Mouse (Mus musculus) T-cell, adult 2 months (primary cell): ENCODE results near the gene Stk10.
A peak's percentile ranks its signal among the peaks of the same experiment; 100 is the strongest.

Experiments used
- DNase-seq: peaks from one replicate; pipeline ENCODE4 v3.0.0; 2022; ENCODE audit warnings: low spot score

Gene Stk10

DNA sequence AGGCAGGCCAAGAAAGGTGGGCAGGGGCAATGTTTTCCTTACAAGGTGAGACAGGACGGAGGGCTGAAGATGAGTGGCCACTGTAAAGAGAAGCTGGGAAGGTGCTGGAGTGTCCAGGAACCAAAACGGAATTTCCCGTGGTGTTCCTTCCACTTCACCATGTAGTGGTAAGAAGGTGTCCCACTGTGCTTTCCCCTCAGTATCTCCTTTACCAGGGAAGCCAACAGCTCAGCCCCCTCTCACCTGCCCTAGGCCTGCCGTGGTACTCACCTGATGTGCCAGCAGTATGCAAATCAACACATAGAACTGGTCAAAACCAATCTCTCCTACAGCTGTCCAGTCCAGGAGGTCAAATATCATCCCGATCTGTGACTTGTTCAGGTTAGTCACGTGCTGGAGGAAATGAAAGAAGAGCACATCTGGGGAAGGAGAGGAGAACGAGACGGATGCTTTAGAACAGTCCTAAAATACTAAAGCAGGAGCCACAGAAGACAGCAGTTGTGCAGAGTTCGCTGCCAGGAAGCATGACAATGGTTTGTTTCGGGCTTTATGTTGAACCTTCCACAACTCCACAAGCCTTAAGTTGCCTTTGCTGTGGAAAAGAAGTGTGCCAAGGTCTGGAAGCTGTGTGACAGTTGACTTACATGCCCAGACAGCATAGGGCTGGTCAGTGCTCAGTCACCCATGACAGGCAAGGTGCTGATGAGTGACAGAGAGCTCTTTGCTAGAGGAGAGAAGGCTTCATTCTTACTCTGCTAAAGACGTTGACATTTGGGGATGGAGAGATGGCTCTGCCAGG lies 8.8 kb upstream of the Stk10 start:
- DNase-seq = no peak

DNA sequence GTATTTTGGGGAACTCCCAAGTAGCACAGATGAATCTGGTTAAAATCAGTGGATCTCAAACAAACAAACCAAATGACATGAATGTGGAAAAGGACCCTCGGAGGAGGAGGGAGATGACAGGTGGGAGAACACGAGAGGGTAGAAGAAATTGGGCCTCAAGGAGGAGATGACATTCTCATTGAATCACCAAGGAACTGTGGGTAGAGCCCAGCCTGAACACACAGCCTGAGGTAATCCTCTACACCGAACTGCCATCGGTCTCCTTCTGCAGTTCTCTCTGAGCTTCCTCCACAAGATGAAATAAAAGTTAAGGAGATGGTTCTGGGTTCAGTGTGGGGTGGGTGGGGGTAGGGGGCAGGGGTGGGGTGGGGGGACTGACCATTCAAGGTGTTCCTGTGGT lies 6.1 kb upstream of the Stk10 start:
- no peak for DNase-seq

DNA sequence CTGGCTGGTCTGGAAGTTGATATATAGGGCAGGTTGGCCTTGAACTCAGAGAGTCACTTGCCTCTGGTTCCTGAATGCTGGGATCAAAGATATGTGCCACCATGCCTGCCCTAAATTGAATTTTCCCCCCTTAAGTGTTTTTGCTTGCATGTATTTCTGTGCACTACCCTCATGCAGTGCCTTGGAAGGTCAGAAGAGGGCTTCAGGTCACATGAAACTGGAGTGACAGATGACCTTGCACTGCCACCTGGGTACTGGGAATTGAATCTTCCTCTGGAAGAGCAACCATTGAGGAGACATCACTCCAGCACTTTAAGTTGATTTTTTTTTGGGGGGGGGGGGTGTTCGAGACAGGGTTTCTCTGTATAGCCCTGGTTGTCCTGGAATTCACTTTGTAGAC lies 3.0 kb upstream of the Stk10 start:
- DNase-seq = no peak

DNA sequence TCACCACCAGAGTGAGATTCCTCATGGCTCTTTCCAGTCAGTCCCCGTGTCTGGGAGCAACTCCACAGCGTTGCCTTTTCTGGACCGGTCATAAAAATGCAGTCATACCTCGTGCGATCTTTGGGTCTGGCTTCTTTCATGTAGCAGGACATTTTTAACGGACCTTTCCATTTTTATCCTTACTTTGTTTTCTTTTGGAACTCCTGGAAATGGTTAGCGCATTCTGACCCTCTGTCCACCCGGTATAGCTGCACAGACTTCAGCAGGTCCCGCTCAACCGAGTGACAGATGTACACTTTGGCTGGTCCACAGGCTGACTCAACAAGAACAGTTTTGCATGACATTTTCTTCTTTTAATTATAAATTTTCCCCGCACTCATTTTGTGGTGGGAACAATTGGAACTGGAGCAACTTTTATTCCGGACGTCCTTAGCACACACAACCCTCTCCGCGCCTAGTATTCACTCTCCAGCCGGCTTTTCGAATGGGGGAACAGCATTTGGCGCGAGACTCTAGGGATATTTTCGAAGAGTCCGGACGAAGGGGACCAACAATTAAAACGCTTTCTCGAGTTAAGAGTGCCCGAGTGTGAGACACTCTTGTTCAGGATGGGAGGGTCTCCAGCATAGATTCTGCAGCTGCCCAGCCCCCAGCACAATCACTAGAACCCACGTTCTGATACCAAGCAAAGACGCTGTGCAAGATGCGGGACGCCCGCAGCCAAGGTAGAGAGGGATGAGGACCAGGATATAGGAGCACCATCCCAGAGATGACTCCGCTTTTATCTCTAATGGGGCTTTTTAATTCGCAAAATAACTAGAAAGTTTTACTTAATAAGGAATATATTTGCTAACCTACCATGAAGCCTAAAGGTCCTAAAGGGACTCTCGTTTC lies 987 bp upstream of the Stk10 start, which contains the start of gene Efcab9:
TSS of gene Efcab9 (minus strand) at position 211 of the 894 bp plus-strand sequence.
- DNase-seq = no peak

DNA sequence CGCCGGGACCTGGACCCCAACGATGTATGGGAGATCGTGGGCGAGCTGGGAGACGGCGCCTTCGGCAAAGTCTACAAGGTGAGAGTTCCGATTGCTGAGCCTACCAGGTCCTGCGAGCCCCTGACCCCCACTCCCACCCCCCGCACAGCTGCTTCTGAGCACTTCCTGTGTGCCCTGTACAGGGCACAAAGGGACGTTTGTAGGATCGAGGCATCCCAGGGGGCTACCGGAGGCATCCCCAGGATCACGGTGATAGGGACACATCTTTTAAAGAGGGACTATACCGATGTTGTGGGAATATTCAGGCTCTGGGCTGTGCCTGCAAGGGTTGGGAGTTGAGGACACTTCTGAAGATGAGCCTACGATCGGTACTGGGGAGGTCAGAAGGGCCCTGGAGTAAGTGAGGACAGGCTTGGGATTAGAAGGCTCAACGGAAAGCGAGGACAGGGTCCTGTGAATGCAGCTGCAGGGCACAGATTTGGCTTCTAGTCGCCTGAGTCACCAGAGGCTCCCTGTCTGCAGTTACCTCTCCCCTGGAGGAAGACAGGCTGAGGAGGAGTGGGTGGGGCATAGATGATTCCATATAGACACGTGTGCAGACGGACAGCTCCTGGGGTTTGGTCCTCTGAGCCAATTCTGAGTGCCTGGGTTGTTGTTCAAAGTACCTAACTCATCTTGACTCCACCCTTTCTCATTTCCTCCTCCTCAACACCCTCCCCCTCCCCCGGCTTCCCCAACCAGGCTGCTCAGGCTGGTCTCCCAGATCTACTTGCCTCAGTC lies 567 bp downstream of the Stk10 start:
- peak; percentile 82 for DNase-seq

DNA sequence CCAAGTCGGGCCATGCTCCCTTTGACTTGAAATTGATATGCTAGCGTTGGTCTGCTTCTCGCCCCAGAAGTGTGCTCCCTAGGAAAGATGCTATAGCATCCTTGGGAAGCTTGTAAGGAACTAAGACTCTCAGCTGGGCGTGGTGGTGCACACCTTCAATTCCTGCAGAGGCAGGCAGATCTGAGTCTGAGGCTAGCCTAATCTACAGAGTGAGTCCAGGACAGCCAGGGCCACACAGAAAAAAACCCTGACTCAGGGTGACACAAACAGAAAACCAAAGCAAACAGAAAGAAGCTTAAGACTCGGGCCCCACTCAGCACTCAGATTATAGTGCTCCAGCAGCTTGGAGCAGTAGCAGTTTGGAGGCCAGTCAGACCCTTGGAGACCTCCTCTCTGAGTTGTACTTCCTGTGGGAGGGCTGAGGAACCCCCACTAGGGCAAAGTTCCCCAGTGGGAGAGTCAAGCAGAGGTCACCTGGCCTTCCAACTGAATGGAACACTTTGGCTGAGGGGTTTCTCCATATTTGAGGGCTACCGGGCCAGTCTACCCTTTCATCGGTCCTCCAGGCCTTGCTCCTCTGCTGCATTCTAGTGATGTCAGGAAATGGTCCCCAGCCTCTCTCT lies 1.5 kb downstream of the Stk10 start:
- peak; percentile 31 for DNase-seq

DNA sequence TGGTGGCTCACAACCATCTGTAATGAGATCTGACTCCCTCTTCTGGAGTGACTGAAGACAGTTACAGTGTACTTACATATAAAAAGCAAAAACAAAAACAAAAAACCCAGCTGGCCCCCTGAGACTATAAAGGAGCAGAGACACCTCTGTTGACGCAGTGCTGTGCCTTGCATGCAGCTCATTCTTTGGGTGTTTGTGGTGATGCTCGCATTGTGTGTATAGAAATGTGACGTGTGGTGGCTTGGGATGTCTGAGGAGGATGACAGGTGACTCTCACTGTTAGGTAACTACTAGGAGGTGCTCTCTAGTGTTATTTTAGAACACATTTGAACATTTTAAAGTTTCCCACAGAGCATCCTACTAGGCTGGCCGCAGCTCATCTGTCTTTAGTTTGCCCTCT lies 2.5 kb downstream of the Stk10 start:
- DNase-seq = peak; percentile 80

DNA sequence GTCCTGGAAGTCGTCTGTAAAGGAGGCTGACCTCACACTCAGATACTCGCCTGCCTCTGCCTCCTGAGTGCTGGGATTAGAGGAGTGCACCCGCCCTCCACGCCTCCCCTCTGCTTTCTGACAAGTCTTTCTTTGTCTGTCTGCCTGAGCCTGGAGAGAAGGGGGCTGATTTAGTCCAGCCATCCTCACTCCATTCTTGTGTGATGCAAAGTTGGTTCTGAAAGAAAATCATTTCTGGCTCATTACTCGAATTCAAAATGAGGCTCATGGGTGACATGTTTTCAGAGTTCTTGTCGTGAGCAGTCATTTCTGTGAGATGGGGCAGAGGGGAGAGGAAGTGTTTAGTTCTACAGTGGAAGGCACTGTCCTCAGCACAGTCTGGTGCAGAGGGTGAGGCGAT lies 3.8 kb downstream of the Stk10 start:
- peak; percentile 34 for DNase-seq

DNA sequence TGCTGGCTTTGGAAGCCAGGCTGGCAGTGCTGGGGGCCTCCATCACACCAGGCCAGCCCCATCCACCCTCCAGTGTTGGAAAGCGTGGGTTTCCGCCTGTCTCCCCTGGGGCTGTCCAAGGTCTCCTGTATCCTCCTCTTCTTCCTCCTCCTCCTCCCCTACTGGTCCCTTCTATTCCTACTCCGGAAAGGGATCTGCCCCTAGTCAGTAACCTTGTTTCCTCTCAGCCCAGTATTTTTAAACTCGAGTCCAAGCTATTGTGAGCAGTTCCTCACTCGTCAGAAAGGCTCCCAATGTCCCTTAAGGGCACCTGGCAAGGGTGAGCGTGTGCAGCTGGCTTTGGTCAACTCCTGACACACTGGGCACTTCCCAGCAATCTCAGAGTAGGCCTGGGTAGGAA lies 5.3 kb downstream of the Stk10 start:
- DNase-seq = no peak

DNA sequence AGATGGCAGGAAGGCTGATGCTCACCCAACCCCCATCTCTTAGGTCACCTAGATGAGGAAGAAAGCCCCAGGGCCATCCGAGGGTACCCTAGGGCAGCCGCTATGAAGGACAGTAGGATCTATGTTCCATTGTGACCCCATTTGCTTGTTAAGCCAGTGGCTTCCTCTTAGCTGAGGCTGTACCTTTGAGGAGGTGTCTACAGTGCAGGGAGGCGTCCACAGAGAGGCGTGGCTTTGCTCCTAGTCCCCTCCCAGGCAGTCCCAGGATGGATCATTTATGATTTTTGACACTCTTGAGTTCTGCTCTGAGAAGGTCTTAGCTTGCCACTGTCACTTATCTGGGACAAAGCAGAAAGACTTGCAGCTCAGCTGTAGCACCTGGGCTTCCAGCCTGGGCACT lies 5.7 kb downstream of the Stk10 start:
- DNase-seq = peak; percentile 49

DNA sequence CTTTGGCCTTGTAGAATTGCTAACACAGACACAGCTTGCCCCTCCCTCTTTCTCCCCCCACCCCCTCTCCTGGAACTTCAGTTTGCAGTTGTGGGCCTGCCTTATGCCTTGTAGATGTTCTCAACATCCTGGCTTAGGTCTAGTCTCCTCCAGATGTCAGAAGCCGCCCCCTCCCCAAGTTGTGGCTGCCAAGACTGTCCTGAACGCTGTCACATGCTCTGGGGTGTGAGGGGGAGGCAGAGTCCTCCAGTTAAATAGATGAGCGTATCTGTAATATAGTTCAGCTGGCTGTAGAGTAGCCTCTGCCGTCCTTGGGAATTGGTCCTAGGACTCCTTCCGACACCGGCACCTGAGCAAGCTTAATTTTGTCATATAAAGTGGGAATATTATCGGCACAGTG lies 6.6 kb downstream of the Stk10 start:
- DNase-seq = no peak

DNA sequence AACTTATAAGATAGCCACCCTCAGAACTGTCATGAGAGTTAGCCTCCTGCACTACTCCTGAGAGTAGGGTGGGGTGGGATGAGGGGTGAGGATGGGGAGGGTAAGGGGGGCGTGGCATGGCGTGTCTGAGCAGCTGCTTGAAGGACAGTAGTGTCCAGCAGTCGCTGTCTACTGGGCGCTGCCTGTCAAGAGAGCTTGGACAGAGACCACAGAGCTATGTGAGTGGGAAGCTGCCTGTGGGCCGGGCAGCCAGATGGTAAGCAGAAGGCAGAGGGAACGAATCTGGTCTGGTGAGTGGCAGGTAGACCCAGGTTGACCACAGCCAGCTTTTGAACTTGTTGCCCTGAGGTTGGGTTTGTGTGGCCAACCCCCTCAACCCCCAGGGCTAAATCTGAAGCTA lies 7.4 kb downstream of the Stk10 start:
- no peak for DNase-seq

DNA sequence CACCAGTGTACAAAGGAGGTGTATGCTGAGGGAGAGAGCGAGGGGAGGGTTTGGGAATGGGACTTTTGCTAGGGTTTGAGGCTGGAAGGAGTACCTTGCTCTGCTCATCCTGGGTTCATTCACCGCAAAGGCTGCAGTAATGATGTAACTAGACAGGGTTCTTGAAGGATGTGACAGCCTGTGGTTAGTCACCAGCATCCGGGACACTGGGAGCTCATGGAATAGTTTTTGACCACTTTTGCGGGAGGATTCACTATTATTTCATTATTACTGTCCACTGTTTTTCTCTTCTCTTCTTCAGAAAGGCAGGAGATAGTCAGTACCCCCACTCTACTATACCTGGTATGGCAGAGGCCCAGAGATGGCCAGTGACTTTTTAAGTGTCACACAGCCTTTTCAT lies 9.1 kb downstream of the Stk10 start:
- DNase-seq = no peak

DNA sequence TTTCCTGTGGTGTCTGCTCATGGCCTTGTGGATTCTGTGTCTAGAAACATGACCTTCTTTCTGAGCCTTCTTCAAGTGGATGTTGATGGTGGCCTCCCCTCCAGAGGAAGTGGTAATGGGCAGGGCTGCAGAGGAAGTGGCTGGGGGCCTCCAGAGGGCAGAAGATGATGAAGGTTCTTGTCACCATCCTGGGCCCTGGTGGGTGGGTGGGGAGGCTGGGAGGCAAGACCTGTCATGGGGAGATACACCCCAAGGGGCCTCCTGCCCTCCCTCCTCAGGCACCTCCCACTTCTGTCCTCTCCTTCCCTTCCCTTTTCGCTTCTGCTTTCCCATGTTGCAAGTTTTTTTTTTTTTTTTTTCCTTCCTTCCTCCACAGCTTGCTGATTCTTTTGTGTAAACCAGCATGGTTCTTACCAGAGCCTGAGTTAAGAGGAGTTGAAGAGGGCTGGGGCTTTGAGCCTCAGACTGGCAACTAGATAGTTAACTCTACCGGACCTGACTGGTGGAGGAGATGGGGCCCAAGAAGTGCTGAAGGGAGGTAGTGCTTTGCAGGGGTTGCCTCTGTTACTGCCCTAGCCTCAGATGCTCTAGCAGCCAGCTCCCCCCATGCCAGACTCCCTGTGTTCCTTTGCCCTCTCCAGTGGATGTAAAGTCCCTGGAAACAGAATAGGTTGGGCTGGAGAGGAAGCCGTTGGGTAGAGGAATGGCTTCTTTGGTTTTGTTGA lies 9.7 kb downstream of the Stk10 start:
- peak; percentile 87 for DNase-seq

DNA sequence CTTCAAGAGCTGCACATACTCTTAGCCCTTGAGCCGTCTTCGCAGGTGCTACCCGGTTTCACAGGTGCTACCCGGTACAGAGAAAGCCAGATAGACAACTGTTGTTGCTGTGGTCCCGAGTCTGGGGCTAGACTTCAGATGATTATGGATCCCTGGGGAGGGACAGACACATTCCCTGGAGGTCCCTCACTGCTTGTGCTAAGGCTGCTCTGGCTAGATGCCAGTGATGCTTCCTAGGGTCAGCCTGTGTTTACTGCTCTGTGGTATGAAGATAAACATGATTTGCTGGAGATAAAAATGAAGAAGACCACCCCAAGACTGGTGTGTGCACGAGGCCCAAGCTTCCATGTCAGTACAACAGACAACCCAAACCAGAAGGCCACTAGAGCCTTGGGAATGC lies 10.9 kb downstream of the Stk10 start:
- DNase-seq = no peak

DNA sequence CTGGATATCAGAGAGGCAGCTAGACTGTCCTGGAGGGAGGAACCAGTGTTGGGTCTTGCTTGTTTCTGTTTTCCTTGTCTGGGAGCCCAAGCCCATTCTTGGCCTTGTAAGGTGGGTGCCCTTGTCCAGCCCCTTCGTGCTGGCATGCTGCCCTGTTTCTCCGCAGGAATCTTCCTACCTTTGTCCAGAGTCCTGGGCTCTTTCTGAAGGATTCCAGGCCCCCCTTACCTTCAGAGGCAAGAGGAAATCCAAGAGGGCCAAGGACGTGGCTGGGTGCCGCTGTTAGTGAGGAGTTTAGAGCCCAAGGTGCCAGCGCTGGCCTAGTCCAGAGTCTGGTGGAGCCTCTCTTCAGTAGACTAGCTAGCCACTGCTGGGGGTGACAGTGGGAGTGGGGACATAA lies 11.4 kb downstream of the Stk10 start:
- DNase-seq = no peak

DNA sequence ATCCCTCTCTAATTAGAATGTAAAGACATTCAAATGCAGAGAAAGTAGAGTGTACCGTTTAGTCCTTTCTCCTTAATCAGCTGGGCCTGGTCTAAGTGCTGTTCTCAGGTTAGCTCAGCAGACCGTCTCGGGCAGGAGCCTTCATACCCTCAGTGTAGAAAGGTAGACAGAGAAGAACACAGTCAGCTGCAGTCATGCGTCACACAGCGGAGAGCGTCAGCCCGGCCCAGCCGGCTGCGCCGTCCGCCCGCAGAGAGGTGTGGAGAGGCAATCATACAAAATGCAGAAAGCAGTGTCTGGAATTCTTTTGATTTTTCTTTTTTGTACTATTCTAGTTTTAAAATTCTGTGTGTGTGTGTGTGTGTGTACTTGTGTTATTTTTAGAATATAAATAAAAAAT lies 12.5 kb downstream of the Stk10 start:
- no peak for DNase-seq

DNA sequence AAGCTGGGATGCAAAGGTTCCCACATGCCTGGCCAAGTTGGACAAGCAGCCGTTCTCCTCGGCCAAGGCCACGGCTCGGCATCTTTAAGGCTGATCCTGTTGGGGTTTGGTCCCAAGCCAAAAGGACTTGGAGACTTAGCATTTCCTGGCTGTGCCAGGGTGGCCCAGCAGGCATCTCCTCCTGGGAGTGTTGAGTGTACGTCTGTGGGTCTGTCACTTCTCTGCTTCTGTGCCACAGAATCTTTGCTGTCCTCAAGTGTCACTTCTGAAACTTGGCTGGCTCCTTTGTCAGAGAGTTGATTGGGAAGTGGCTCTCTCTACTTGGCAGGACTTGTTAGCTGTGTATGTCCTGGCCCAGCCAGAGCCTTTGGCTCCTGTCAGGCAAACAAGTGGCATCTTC lies 13.4 kb downstream of the Stk10 start:
- DNase-seq = no peak

DNA sequence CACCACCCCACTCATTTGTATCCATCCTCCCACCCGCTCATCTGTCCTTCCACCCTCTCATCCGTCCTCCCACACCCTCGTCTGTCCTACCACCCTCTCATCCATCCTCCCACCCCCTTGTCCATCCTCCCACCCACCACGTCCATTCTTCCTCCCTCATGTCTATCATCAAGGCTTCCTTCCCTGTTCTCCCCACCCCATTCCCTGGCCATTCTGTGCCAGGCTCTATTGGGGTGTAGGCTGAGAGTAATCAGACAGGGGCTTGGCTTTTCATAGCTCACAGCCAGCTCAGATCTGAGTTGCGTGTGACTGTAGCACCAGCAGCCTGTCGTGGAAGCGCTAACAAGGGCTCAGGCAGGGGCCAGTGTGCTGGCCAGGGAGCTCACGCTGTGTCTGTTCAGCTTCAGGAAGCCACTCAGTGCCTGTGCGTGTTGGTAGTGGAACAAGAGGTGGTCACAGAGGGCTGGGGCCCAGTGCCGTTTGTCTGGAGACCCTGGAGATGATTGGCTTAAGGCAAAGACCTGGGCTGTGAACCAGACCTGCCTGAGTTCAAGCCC lies 14.4 kb downstream of the Stk10 start:
- no peak for DNase-seq

DNA sequence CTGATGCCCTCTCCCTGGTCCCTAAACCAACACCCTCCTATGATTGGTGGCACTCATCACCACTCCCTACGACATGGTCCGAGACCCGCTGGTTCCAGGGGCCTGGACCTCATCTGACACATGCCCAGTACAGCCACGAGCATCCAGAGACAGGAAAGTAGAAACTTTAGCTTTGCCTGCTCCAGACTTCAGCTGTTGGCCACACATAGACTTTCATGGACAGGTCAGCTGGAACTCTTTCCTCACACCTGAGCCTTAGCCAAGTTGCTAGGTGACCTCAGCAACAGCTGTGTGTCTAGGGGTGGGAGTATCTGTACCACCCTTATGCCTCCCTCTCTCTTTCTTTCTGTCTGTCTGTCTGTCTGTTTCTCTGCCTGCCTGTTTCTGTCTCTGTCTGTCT lies 15.1 kb downstream of the Stk10 start:
- DNase-seq = no peak

DNA sequence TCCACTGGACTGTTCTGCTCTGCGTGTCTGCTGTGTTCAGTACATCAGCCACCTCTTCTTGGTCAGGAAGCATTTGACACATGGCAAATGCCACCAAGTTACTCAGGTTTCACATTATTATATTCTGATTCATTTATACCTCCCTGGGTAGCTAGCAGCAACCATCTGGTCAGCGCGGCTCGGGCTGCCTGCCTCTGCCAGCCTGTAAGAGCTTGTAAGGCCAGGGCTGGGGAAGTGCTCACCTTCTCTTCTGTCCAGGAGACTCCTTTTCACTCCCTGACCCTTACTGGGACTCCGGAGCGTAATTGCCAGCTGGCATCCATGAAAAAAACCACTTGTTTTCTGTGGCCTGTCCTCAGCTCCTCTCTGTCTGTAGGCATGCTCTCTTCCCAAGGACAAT lies 16.1 kb downstream of the Stk10 start:
- no peak for DNase-seq
